Mouse (Mus musculus): ENCODE measurements around the gene Pde4d.

Pde4d gene

DNA sequence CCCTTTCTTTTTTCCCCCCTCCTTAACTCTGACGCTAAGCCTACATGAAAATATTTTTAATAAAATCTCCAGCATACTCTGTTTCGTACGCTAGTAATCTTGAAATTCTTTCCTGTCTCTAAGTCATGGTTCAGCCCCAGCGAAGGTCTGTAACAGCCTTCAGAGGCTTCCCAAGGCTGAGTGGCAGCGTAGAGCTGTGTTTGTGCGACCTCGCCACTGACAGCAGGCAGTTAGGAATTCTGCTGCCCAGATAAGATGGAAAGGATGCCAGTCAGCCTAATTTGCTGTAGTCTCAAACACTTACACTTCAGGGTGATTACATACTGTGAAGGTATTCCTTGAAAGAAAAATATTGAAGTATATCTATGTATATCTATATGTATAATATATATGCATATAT lies 371.5 kb downstream of the Pde4d start:
- no peak for DNase-seq (ENCODE audit: low read depth, low spot score)

DNA sequence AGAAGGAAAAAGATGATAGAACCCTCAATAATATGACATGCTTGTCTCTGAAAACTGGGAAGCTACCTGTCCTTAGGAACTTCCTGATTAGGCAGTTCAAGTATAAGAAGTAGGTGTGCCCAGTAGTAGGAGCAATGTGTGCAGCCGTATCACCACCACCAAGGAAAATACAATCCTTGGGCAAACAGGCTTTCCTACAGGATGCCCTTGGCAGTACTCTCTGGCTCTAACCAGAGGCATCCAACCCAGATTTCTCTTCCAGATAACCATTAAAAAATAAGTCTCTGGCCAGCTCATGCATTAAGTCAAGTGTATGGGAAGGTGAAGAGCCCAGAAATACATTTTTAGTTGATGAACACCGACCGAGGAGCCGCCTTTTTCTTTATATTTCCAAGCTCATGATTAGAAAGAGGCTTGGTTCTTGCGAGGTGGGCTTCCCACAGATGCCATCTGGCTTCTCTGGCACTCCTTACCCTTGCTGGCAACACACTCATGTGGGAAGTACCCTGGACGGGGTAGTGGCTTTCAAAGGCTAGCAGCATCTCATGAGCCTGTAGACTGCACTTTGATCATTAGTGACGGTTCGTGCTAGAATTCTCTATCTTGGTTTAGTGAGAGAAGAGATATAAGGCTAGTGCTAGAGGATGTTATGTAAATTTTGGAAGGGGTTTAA lies 375.0 kb downstream of the Pde4d start:
- DNase-seq (ENCODE audit: low read depth, low spot score) = no peak

DNA sequence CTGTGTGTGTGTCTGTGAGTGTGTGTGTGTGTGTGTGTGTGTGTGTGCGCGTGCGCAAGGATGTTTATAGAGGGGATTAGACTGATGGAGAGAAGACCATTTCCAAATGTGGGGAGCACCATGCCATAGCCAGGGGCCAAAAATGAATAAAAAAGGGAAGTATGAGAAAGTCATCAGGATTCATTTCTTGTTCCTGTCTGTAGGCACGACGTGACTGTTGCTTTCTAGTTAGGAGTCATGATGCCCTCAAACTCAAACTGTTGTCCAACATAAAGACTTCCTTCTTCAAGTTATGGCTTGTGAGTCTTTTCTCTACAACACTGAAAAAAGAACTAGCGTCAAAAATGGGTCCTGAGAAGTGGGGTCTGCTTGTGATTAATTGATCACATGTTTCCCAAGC lies 375.8 kb downstream of the Pde4d start:
- no peak for DNase-seq (ENCODE audit: low read depth, low spot score)

DNA sequence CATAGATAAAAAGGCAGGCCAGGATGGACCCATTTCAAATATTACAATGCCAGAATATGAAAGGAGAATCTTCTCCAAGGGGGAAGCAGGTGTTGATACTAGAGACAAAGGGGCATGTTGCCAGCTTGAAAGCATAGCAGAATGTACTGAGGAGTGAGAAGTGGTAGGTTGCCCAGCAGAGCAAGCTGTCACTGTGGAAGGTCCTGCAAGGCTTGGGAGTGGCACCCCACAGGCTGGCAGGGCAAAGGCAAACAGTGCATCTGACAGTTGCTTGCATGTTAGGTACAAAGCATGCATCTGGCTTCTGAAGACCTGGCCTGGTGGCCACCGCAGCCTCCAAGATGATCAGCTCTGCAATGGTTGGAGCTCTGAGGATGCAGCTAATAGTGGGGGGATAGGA lies 384.4 kb downstream of the Pde4d start:
- DNase-seq (ENCODE audit: low read depth, low spot score) = no peak

DNA sequence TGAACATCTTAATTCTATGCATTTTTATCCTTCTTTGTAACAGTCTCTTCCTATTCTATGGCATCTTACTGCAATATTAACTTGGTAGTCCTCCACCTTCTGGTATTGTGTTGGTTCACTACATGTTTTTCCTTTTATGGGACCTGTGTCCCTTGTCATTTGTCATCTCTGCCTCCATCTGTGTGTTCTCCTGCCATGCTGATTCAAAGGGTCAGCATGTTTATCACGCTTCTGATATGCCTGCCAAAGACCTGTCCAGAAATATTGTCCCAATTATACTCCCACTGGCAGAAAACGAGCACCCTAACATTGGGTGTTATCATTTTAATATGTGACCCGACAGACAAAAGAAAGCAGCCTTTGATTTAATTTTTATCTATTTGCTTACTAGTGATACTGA lies 386.6 kb downstream of the Pde4d start:
- no peak for DNase-seq (ENCODE audit: low read depth, low spot score)

DNA sequence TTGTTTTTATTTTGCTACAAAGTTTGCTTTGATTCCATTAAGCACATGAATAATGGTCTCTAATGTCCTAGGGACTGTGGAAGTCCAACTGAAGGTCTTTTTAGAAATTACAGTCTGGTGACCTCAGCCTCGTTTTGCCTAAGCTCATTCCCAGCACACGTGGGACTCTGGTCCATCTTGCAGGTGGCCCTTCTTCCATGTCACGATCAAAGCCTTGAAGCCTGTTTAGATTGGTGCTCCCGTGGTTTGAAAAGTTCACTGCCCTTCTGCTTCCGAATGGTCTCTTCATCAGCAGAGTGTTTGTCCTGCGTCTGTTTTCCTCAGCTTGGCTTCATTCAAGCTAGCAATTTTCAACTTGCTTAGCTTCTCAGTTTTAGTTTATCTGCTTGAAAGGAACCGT lies 389.4 kb downstream of the Pde4d start:
- no peak for DNase-seq (ENCODE audit: low read depth, low spot score)

DNA sequence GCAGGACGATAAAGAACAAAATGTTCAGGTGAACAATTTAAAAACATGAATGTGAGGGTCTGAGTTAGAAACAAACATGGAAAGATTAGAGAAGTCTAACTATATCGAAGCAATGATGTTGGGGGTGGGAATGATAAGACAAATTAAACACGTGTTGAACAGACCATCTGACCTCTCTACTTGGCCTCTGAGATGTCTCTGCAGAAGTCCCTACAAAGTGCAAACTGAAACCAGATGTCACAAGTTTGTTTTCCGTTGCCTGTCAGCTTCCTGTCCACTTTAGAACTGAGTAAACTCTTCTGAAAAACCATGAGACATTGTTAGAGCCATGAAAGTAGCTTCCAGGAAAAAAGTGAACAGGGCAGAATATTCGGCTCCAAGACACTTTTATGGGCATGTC lies 404.3 kb downstream of the Pde4d start:
- no peak for DNase-seq (ENCODE audit: low read depth, low spot score)

DNA sequence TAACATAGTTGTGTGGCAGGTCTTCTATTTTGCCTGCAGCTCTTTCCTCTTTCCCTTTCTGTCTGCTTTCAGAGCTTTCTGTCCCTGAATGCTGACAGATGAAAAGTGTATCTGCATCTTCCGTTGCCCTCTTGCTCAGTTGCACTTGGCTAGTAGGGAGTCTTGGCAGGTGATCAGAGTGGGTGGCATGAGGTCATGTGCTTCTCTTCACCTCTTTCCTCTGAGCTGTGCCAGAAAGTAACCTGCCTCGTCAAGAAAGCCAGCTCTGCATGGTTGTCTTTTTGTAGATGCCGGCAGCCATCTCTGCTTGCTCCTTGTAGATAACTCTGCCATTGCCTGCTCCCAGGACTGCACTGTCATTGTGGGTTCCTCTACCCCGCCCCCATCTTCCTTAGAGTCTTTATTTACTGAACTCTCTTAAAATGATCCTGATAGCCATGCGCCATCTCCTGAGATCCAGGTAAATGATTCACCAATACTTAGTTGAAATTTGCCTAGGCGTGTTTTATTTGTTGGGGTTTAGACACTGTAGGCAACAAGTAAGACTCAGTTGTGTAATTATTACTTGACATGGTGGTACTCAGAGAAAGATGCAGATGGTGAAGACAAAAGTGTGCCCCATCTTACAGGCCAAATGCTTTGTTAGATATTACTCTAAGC lies 407.2 kb downstream of the Pde4d start:
- DNase-seq (ENCODE audit: low read depth, low spot score) = no peak

DNA sequence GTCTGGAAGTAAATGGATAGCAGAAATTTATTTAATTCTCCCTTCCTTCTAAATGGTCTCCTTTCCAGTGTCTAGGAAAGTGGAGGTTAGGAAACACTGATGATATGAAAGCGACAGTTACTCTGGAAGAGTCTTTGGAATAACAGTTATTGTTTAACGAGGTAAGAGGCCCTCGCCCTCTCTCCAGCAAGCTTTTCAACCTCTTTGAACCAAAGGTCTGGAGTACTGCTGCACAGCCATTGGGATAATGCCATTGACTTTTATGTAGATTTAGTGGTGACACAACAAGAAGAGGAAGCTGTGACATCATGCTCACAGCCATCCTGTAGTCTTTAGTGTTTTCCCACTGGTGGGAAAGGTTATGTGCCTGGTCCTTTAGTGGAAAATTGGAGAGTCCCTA lies 409.6 kb downstream of the Pde4d start:
- DNase-seq (ENCODE audit: low read depth, low spot score) = no peak

DNA sequence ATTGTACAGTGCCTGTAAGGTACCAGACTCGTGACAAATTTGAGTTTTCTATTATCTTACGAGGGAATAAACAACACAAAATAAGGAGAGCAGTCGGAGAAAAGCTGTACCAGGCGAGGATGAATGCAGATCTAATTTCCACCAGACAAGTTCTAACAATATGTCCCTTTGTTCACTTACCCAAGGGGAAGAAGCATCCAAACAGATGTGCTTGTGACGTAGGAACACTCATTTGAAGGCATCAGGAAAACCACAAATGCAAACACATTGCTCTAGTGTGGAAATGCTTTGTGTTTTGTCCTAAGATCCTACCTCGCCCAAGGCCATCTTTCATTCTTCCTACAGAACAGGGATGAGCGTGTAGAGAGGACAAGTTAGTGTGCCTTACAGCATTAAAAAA lies 411.0 kb downstream of the Pde4d start:
- no peak for DNase-seq (ENCODE audit: low read depth, low spot score)

DNA sequence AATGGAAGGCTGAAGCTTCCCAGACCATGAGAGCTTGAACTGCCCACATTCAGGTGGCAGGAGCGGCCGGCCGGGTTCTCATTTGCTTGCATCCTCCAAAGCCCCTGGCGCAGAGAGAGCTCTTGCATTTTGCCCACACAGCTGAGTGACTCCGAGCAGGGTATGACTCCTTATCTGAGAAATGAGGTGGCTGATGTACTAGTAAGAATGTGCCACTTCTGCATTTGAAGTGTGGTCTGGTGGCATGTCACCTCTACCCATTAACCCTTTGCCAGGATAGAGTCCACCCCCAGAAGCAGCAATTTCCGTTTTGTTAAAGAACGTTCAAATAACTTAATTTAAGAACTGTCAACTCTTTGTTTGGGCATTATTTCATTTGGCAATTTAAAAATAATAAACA lies 412.0 kb downstream of the Pde4d start:
- no peak for DNase-seq (ENCODE audit: low read depth, low spot score)

DNA sequence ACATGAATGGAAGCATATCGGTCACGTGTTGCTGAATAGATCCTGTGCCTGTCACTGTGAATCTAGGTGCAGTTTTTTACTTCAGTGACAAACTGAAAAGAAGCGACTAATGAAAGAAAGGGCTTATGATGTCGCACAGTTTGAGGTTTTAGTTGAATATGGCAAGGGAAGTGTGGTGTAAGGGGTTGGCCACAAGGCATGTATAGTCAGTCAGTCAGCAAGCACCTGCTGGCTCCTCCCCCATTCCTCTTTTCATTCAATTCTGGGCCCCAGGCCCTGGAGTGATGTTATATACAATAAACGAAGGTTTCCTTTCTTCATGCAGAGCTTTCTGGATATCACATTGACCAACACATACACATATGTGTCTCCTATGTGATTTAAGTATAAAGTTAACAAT lies 412.4 kb downstream of the Pde4d start:
- no peak for DNase-seq (ENCODE audit: low read depth, low spot score)

DNA sequence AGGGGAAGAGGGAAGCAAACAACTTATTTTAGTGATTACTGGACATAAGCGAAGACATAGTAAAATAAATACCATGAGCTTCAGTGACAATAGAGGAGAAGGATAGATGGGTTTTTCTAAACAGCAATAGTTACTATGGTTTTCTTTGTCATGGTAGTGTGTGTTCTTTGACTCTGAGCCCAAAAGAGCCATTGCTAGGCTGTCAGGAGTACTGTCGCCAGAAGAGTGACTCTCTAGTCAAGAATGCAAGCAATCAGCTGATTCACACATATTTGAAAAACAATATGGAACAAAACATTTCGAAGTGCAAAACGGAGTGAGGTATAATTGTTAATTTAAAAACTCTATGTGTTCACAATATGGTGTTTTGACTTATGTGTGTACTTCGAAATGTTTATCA lies 450.4 kb downstream of the Pde4d start:
- no peak for DNase-seq (ENCODE audit: low read depth, low spot score)

DNA sequence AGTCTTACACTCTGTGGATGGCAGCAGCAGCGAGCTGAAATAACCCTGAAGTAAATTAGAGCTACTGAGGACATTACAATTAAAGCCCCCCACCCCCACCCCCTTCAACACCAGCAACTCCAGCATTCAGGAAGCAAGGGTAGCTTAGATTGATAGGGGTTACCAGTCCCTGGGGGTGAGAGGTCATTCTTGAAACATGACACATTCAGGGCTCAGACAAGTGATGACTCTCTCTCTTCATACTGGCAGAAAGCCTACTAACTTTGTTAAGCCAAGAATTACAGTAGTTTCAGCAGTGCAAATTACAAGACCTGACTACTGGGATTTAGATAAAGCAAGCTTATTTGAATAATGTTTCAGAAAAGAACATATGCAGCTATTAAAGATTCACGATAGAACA lies 455.4 kb downstream of the Pde4d start:
- DNase-seq (ENCODE audit: low read depth, low spot score) = no peak

DNA sequence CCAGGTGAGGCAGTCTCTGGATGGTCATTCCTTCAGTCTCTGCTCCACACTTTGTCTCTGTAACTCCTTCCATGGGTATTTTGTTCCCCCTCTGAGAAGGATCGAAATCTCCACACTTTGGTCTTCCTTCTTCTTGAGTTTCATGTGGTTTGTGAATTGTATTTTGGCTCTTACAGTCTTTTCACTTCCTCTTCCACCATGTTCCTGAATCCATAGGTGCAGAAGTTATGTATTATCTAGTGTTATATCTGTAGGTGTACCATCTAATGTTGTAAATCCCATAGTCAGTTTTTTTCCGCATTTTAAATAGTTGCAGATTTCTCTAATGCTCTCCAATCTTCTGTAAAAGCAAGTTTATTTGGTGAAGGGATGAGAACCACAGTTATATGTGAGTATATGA lies 459.4 kb downstream of the Pde4d start:
- no peak for DNase-seq (ENCODE audit: low read depth, low spot score)

DNA sequence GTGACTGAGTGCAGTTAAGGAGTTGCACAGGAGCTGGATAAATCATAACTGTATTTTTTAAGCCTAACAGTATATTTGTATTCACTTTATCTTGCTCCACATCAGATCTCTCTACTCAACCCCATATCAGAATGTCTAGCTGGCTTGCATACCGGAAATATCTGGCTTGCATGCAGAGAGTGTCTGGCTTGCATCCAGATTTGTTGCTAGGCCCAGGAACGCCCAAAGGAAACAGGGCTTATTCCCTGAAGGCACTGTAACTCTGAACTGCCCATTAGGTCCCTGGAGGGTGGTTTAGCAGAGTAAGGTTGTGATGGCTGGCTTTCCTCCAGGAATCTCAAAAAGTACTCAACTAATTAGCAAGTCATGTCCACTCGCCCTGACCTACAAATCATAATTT lies 464.9 kb downstream of the Pde4d start:
- DNase-seq (ENCODE audit: low read depth, low spot score) = no peak

DNA sequence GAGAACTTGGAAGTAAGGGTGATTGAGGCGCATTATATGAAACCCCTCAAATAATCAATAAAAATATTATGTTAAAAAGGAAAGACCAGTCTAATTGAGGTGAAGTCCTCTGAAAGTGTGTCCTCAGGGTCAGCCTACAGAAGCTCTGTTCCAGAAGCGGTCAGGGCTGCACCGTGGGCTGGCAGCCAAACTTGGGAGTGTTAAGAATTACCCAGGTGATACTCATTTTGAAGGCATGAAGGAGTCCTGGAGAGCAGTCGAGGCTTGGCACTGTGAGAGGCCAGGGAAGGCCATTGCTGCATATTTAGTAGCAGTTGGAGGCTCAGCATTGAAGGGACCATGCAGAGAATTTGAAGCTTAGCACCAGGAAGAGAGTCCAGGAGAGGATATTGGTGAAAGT lies 471.4 kb downstream of the Pde4d start:
- no peak for DNase-seq (ENCODE audit: low read depth, low spot score)

DNA sequence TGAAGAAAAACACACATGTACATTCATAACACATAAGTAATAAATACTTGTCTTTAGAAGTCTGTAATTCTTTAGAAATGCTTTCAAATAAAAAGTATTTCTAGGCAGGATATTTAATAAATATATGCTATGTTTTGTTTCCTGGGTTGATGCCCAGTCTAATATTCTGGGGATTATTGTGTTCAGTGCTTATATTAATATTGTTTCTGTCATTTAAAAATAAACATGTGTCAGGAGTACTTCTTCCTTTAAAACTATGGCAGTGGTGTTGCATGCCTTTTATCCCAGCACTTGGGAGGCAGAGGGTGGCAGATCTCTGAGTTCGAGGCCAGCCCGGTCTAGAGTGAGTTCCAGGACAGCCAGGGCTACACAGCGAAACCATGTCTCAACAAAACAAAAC lies 485.1 kb downstream of the Pde4d start:
- DNase-seq (ENCODE audit: low read depth, low spot score) = no peak

DNA sequence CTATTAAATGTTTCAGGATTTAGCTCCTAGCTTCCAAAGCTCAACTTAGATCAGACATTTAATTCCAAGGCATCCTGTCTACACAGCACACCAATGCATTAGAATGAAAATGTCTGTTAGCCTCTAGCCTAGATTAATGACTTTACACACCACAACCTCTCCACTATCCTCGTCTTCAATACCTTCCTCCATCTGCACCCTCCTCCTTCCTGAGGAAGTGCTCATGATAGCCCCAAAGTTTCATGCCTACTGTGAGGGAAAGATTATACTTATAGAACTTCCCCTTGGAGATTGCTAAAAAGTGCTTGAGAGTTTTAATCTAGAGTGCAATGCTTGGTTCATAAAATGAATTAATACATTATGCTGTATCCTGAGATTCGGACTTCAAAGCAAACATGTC lies 487.5 kb downstream of the Pde4d start:
- DNase-seq (ENCODE audit: low read depth, low spot score) = no peak

DNA sequence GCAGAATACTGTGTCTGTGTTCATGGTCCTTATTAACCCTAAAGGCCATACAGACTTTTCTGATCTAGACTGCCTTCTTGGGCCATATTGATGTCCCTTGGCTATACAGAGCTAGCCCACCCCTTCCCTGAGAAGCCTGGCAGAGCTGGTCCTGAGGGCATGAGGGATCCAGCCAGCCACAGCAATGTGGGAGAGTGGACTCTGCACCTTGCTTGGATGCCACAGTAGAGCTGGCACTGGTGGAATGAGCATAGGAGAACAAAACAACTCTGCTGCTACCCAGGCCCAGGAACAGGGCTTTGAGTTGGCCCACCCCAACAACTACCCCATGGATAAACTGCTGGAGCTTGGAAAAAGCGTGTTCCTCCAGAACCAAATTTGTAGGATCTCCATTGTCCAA lies 503.2 kb downstream of the Pde4d start:
- DNase-seq (ENCODE audit: low read depth, low spot score) = no peak

DNA sequence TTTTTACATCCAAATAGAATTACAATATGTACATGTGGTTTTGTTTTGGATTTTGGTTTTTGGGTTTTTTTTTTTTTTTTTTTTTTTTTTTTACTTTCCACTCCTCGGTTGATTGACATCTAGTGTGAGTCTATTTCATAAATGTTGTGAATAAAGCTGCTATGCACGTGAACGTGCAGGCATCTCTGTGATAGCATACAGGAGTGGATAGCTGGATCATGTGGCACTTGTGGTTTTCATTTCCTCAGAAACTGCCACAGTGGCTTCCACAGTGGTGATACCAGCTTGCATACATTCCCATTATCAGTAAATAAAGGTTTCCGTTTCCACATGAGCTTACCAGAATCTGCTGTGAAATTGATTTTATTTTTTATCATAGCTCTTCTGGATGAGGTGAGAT lies 506.3 kb downstream of the Pde4d start:
- DNase-seq (ENCODE audit: low read depth, low spot score) = no peak

DNA sequence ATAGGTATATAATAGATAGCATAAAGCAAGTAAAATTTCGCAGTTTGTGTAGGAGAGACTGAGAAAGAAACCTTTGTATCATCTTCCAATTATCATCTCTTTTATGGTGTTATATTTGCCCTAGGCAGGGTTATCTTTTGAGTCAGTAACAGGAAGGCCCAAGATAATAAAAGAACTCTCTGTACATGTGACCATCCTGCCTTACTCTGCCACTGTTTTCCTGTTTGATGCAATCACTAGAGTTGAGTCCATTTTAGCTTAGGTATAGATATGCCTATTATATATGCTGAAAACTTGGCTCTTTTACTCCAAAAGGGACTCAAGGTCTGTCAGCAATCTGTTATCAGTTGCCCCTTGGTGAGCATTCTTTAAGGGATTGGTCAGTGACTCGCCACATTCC lies 514.3 kb downstream of the Pde4d start:
- DNase-seq (ENCODE audit: low read depth, low spot score) = no peak

DNA sequence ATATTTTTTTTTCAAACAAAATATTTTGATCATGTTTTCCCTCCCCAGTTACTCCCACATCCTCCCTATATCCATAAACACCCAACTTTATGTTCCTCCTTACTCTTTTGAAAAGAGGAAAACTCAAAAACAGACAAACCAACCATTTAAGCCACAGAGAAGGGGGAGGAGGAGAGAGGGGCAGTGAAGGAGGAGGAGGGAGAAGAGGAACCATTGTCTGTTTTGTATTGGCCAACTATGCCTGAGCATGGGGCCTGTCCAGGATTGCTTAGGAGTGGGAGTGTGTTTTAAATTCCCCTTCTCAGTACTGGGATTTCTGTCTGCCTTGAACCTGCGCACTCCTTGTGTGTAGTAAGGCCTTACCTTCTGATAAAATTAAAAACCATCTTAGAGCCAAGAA lies 531.4 kb downstream of the Pde4d start:
- DNase-seq (ENCODE audit: low read depth, low spot score) = no peak

DNA sequence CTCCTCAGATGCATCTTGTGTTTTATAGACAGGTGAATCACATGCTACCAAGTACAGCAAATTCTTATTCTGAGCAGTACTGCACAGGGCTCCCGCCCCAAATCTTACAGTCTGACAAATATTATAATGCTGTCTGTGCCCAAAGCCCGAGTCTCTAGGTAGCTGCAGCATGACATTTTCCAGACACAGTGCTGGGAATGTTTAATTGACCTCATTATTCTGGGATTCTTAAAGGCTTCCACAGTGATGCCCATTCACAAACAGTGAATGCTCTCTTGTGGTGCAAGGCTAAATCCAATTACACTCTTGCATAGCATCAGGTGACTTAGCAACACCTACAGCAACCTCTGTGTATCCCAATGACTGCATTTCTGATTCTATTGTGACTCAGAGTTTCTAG lies 549.0 kb downstream of the Pde4d start:
- DNase-seq (ENCODE audit: low read depth, low spot score) = no peak

Measured in CD4-positive helper T cell, adult 2 months (primary cell).